Mouse (Mus musculus): ENCODE results near the gene Bach2. TPM values are rescaled to one million over a fixed set of nuclear protein-coding genes. Genes with fewer than 3 reads are reported as not detected.
A peak's percentile ranks its signal among the peaks of the same experiment; 100 is the strongest.

Gene Bach2
- polyA plus RNA-seq, 1 experiment from 2014 or later, result 5.8 TPM

DNA sequence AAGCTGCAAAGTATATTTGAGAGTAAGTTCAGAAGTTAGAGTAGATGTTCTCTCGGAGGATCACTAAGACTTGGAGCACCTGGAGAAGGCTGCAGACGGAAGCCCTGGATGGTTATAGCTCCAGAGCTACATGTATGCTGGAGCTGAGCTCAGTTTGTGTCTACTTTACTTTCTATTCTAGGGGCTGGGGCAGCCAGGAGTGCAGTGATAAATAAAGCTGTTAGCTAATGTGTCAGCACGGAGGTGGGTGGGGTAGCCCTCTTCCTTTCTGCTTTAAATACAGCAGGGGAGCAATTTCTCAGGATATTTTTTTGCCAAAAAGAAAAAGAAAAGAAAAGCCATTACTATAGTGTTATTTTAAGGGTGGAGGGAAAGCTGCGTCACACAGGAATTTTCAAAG lies 98.0 kb downstream of the Bach2 start:
- Histone ChIP-seq H3K4me2 (no peak overlapping the region), H3K4me1 (peaks cover 19% of the 10 kb centered on the region), H3K27me3 (no peaks in the 10 kb centered on the region), H3K27ac (no peak overlapping the region), H3K9me3 (no peaks in the 10 kb centered on the region), H3K9ac (no peak overlapping the region), H3K36me3 (no peaks in the 10 kb centered on the region), H3K4me3 (no peak overlapping the region)
- WGBS, result 50% methylated on average over 4 of the region's 4 CpGs
- ATAC-seq (ENCODE audit: insufficient number of reproducible peaks, low FRiP score, low TSS enrichment, low read depth), result no peak

DNA sequence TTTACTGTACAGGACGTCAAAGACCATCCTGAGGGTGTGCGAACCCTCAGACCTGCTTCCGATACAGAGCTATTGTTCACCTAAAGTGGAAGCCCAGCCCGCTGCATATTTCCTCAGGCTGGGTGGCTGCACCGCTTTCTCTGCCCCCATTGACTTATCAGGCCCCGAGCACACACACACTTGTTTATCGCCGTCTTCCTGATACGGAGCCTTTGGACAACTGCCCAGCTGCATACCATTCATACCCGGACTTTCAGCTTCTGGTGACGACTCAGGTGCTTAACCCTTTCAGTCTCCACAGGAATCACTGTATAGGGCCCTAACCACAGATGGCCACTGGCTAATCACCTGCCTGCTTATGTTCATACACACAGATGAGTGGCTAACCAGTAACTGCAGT lies 99.0 kb downstream of the Bach2 start:
- 15% methylated on average over 11 of the region's 11 CpGs for WGBS
- no peaks in the 10 kb centered on the region for H3K27me3 ChIP-seq
- 0 out of 2 replicates have a peak, but pooled peaks have one; percentile 40 for ATAC-seq (ENCODE audit: insufficient number of reproducible peaks, low FRiP score, low TSS enrichment, low read depth)
- H3K4me1 ChIP-seq, result peaks cover 19% of the 10 kb centered on the region
- H3K9ac ChIP-seq, result no peak overlapping the region
- H3K4me2 ChIP-seq, result no peak overlapping the region
- no peak overlapping the region for H3K27ac ChIP-seq
- no peaks in the 10 kb centered on the region for H3K9me3 ChIP-seq
- no peak overlapping the region for H3K4me3 ChIP-seq
- H3K36me3 ChIP-seq, result no peaks in the 10 kb centered on the region

DNA sequence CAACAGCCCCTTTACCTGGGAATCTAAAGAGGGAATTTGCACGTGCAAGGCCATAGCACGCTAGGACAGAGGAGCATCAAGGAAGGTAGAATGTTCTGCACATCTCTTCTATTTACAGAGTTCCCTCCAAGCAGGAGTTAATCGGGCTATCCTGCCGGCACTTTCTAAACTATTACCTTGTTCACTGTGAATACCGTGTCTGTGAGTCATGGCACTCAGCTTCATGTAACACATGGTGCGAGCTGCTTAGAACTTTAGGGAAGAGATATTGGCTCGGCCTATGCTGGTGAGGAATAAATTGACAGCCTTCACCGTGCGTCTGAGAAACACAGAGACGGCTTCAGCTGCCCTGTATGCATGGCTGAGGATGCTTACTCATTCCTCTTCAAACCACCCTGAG lies 99.8 kb downstream of the Bach2 start:
- WGBS, result 54% methylated on average over 10 of the region's 10 CpGs
- H3K4me2 ChIP-seq, result no peak overlapping the region

DNA sequence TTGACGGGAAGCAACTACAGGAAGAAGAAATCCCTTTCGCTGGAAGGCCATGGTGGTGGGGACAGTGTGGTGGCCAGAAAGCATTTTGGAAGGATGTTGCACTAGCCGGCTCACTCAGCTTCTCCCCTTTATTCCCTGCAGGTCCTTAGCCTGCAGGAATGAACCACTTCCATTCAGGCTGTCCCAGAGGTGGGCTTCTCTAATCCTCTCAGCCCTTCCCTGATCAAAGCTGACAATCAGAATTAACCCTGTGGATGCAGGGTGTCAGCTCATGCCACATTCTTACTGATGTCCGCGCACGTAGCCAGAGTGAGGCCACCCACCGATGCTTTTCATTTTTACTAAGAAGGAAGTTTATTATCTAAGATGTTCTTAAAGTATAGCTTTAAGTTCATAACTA lies 102.2 kb downstream of the Bach2 start:
- H3K27ac ChIP-seq, result no peak overlapping the region
- no peaks in the 10 kb centered on the region for H3K9me3 ChIP-seq
- no peaks in the 10 kb centered on the region for H3K36me3 ChIP-seq
- ATAC-seq (ENCODE audit: insufficient number of reproducible peaks, low FRiP score, low TSS enrichment, low read depth), result no peak
- peaks cover 23% of the 10 kb centered on the region for H3K4me1 ChIP-seq
- H3K27me3 ChIP-seq, result no peaks in the 10 kb centered on the region
- no peak overlapping the region for H3K4me2 ChIP-seq
- 82% methylated on average over 7 of the region's 7 CpGs for whole genome bisulfite sequencing
- H3K9ac ChIP-seq, result no peak overlapping the region
- no peak overlapping the region for H3K4me3 ChIP-seq

More for the DNA sequence above, 99.8 kb downstream of the Bach2 start:
- no peak overlapping the region for H3K27ac ChIP-seq
- peaks cover 19% of the 10 kb centered on the region for H3K4me1 ChIP-seq
- no peaks in the 10 kb centered on the region for H3K27me3 ChIP-seq
- no peak for ATAC-seq (ENCODE audit: insufficient number of reproducible peaks, low FRiP score, low TSS enrichment, low read depth)
- no peaks in the 10 kb centered on the region for H3K9me3 ChIP-seq
- no peak overlapping the region for H3K4me3 ChIP-seq
- no peak overlapping the region for H3K9ac ChIP-seq
- no peaks in the 10 kb centered on the region for H3K36me3 ChIP-seq

DNA sequence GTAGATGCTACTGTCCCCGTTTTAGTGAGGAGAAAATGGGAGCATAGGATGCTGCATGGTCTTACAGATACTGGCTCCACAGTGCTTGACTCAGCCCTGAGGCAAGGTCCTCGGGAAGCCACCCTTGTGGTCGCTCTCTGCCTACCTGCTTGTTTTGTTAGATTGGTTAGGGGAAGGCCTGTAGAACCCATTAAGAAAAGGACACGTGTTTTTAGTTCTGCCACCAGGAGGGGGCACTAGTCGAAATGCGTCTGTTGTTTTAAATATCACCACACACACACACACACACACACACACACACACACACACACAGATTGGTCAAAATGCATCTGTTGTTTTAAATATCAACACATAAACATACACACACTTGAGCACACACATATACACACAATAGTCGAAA lies 103.7 kb downstream of the Bach2 start:
- Histone ChIP-seq H3K9me3 (no peaks in the 10 kb centered on the region), H3K4me1 (peaks cover 19% of the 10 kb centered on the region), H3K4me2 (no peak overlapping the region), H3K9ac (no peak overlapping the region), H3K27me3 (no peaks in the 10 kb centered on the region), H3K4me3 (no peak overlapping the region), H3K27ac (no peak overlapping the region), H3K36me3 (no peaks in the 10 kb centered on the region)
- 66% methylated on average over 7 of the region's 7 CpGs for WGBS
- ATAC-seq (ENCODE audit: insufficient number of reproducible peaks, low FRiP score, low TSS enrichment, low read depth), result no peak

DNA sequence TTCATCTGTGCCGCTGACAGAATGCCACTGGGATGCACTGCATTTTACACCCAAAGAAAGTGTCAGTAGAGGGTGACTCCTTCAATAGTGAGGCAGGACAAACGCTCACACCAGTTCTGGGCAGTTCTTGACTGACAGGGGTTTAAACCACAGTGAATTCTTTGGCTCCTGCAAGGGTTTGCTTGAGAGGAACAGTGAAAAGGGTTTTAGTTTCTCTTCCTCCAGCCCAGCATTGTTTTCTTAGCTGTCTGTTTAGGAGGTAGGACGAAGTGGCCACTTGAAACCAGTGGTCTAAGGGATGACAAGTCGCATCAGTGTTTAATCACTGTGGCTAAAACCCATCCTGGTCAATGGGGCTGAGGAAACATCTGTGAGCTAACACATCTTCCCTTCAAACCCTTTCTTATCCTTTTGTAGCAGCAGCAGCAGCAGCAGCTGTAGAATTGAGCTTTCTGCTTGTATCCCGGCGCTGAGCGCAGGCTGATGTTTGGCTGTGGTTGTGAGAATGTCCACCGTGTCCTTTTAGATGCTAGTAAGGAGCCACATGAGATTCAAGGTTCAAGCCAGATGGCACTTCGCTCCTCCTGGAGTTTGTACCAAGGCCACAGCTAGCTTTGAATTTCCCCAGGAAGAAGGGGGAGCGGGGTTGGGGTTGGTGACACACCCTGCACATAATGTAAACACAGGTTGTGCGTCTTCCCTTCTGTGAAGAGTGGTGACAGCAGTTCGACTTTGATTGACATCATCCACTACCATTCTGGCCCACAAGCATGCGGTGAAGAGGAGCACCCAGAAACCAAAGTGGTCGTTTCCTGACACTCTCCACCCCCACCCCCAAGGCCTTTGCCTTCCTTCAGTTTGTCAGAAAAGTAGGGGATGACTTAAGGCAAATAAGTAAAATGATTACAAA lies 104.9 kb downstream of the Bach2 start:
- no peak for ATAC-seq (ENCODE audit: insufficient number of reproducible peaks, low FRiP score, low TSS enrichment, low read depth)
- 73% methylated on average over 14 of the region's 14 CpGs for WGBS
- no peak overlapping the region for H3K4me2 ChIP-seq
- H3K36me3 ChIP-seq, result no peaks in the 10 kb centered on the region
- peaks cover 8% of the 10 kb centered on the region for H3K4me1 ChIP-seq
- H3K4me3 ChIP-seq, result no peak overlapping the region
- no peak overlapping the region for H3K27ac ChIP-seq
- no peaks in the 10 kb centered on the region for H3K9me3 ChIP-seq
- H3K27me3 ChIP-seq, result no peaks in the 10 kb centered on the region
- H3K9ac ChIP-seq, result no peak overlapping the region

DNA sequence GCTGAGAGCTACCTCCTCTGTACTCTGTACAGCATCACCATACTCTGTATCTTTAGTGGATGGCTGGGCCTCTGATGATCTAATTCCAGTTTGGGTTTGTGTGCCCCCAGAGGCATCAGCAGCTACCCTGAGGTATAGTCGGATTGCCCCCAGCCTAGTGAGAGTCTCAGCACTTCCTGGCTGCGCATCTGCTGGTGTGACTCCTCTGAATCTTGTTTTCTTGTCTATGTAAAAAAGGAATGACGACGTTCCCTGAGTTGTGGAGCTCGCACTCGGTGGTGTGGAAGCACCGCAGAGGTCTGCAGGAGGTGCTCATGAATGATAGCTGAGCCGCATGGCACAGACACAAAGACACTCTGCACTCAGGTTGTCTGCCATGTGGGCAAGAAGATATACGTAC lies 105.7 kb downstream of the Bach2 start:
- Histone ChIP-seq H3K27ac (no peak overlapping the region), H3K9ac (no peak overlapping the region), H3K36me3 (no peaks in the 10 kb centered on the region), H3K4me2 (no peak overlapping the region), H3K4me1 (0 out of 2 replicates have a peak, but pooled peaks cover 4% of the 10 kb centered on the region), H3K9me3 (no peaks in the 10 kb centered on the region), H3K27me3 (no peaks in the 10 kb centered on the region), H3K4me3 (no peak overlapping the region)
- ATAC-seq (ENCODE audit: insufficient number of reproducible peaks, low FRiP score, low TSS enrichment, low read depth), result no peak
- 85% methylated on average over 9 of the region's 9 CpGs for WGBS

DNA sequence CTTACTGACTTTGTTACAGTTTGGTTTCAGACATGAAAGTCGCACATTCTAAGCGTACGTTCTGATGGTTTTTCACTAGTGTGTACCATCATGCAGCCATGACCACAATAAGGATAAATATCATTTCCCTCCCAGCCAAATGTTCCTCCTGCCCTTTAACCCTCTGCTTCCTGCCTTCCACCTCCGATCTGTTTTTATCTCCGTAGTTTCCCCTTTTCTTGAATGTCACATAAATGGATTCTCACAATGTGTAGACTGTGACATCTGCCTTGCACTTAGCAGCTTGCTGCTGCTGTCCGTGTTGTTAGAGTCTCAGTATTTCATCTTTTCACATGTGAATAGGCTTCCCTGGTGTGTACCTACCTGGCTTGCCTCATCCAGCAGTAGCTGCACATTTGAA lies 108.6 kb downstream of the Bach2 start:
- H3K4me1 ChIP-seq, result peaks cover 4% of the 10 kb centered on the region; the same call in 1 of the 2 replicates
- H3K27me3 ChIP-seq, result no peaks in the 10 kb centered on the region
- ATAC-seq (ENCODE audit: insufficient number of reproducible peaks, low FRiP score, low TSS enrichment, low read depth), result no peak
- H3K4me3 ChIP-seq, result no peak overlapping the region
- no peaks in the 10 kb centered on the region for H3K9me3 ChIP-seq
- no peaks in the 10 kb centered on the region for H3K36me3 ChIP-seq
- H3K4me2 ChIP-seq, result no peak overlapping the region
- no peak overlapping the region for H3K27ac ChIP-seq
- no peak overlapping the region for H3K9ac ChIP-seq
- WGBS, result 63% methylated on average over 6 of the region's 6 CpGs

DNA sequence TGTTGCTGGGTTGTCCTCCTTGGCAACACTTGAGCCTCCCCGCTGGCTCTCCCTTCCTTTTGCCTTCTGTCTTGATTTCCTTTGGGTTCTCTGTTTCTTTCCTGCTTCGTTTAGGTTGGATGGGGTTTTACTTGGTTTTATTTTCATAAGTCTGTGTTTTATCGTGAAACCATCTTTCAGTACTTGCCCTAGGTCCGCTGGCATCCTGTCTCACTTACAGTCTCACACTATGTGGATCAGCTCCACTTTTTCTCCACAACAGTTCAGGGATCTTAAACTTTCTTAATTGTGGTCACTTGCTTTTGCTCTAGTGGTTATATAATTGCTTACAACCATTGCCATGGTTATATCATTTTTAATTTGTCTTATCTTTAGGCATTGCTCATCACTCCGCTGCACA lies 109.1 kb downstream of the Bach2 start:
- no peak overlapping the region for H3K4me3 ChIP-seq
- no peaks in the 10 kb centered on the region for H3K9me3 ChIP-seq
- peaks cover 8% of the 10 kb centered on the region for H3K4me1 ChIP-seq
- H3K9ac ChIP-seq, result no peak overlapping the region
- 82% methylated on average over 5 of the region's 5 CpGs for WGBS
- ATAC-seq (ENCODE audit: insufficient number of reproducible peaks, low FRiP score, low TSS enrichment, low read depth), result no peak
- no peak overlapping the region for H3K4me2 ChIP-seq
- H3K27ac ChIP-seq, result no peak overlapping the region
- no peaks in the 10 kb centered on the region for H3K27me3 ChIP-seq
- H3K36me3 ChIP-seq, result no peaks in the 10 kb centered on the region

DNA sequence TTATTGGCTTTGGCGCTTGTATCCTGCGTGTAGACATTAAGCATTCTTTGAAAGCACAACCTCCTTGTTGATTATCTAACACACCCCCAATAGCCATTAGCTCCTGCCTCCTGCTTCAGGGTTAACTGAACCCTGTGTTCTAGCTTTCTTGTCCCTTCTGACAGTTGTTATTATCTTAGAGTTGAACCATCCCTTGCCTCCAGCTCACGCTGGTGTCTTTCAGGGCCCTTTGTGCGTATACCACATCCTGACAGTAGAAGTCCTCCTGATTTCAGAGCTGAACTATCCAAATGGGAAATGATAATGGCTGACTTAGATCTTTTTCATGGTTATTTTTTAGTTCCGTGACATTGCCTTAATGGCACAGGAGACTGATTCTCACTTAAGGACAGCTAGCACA lies 110.8 kb downstream of the Bach2 start:
- Histone ChIP-seq H3K36me3 (no peaks in the 10 kb centered on the region), H3K27ac (no peak overlapping the region), H3K27me3 (no peaks in the 10 kb centered on the region), H3K9me3 (no peaks in the 10 kb centered on the region), H3K4me2 (no peak overlapping the region), H3K4me3 (no peak overlapping the region), H3K4me1 (peaks cover 11% of the 10 kb centered on the region), H3K9ac (no peak overlapping the region)
- WGBS, result 88% methylated on average over 5 of the region's 5 CpGs
- no peak for ATAC-seq (ENCODE audit: insufficient number of reproducible peaks, low FRiP score, low TSS enrichment, low read depth)

DNA sequence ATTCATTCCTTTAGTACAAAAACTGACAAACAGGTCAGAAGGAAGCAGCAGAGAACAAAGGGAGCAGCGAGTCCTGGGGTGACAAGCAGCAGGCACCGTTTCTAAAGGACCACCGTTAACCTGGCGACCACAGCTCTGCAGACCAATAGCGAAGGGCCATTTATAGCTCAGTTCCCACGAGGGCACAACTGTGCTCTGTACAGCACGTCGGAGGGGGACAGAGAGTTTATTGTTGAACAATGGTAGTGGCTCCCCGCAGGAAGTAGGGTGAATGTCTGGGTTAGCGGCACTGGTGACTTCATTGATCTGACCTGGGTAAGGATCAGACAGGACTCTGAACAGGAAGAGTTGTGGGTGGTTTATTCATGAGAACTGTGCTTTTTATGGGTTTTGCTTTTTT lies 112.6 kb downstream of the Bach2 start:
- Histone ChIP-seq H3K9me3 (no peaks in the 10 kb centered on the region), H3K4me1 (peaks cover 14% of the 10 kb centered on the region), H3K4me2 (no peak overlapping the region), H3K36me3 (no peaks in the 10 kb centered on the region), H3K27ac (no peak overlapping the region), H3K27me3 (no peaks in the 10 kb centered on the region), H3K4me3 (no peak overlapping the region), H3K9ac (no peak overlapping the region)
- ATAC-seq (ENCODE audit: insufficient number of reproducible peaks, low FRiP score, low TSS enrichment, low read depth), result no peak
- WGBS, result 28% methylated on average over 10 of the region's 10 CpGs

DNA sequence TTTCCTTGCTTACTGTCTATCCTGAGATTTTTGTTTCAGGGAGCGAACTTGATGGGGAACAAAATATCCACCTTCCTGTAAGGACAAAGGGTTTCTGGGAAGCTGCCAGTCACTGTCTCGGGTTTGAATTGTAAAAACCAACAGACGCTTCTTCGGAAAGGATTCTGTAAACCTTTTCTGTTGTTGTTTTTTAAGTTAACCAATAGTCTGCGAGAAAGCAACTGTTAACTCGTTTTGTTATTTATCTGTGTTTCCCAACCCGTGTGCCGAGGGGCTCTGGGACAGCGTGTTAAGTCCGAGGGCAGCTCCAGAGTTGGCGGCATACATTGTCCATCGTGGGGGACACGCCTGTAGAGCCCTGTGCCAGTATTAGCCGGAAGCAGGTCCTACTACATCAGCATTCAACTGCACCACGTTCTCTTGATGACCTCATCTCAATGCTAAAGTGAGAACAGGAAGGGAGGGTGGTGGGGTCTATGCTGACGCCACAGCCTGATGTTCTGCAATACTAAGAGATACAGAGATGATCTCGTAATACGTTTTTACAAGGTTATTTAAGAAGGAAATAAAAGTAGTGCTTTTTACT lies 113.2 kb downstream of the Bach2 start:
- Histone ChIP-seq H3K4me1 (peaks cover 17% of the 10 kb centered on the region), H3K36me3 (no peaks in the 10 kb centered on the region), H3K9me3 (no peaks in the 10 kb centered on the region), H3K9ac (no peak overlapping the region), H3K4me3 (no peak overlapping the region), H3K27ac (no peak overlapping the region), H3K27me3 (no peaks in the 10 kb centered on the region), H3K4me2 (no peak overlapping the region)
- no peak for ATAC-seq (ENCODE audit: insufficient number of reproducible peaks, low FRiP score, low TSS enrichment, low read depth)
- WGBS, result 63% methylated on average over 18 of the region's 18 CpGs
